Mouse (Mus musculus): ENCODE measurements around the gene Tmem235.

DNA sequence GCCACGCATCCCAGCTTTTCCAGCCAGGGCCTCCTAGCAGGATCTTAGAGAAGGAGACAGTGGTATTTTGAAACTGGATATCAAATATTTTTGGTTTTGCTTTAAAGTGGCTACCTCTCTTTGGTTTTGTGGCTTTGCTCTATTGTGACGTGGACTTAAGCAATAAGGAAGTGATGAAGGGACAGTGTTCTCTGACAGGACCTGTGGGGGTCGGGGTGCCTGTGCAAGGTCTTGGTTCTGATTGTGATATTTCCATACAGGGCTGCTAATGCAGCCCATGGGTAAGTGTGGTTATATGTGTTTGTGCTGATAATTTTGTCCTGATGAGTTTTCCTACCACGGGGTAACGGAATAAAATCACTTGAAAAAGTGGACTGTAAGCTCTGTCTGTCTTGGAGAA, 5.2 kb upstream of the Tmem235 start:
- TF ChIP-seq CHD2 (IDR thresholded peaks at IDR 0.05; ENCODE audit: low read depth, low read length) = no peak
- TF ChIP-seq ZC3H11A (IDR thresholded peaks at IDR 0.05; ENCODE audit: borderline replicate concordance, low read depth, low read length) = no peak
- no peak for TF ChIP-seq ZNF384 (IDR thresholded peaks at IDR 0.05; ENCODE audit: low read depth, low read length)
- no peak for TF ChIP-seq MAFK (IDR thresholded peaks at IDR 0.05; ENCODE audit: insufficient read depth, low read depth, low read length)
- TF ChIP-seq HCFC1 (IDR thresholded peaks at IDR 0.05; ENCODE audit: borderline replicate concordance, insufficient read depth, low read length) = no peak

Data from ES-E14 (cell line).